Mouse (Mus musculus) myocyte (in vitro differentiated cells): ENCODE data around the gene Mtif2. TPM values are rescaled to one million over a fixed set of nuclear protein-coding genes. Genes with fewer than 3 reads are reported as not detected.
A peak's percentile ranks its signal among the peaks of the same experiment; 100 is the strongest.
"Not testable (repeated sequence)": the region's sequence is repeated elsewhere in the genome, so short reads cannot be mapped to it uniquely, and the experiment has no call there.

Experiments
- H3K27me3 ChIP-seq: one replicate; pipeline ENCODE4 v1.6.1; 2011; ENCODE audit not compliant: control insufficient read depth, insufficient read depth, insufficient read length
- H3K36me3 ChIP-seq: one replicate; pipeline ENCODE4 v1.6.1; 2011; ENCODE audit not compliant: control insufficient read depth, insufficient read depth
- H3K4me2 ChIP-seq: one replicate; pipeline ENCODE4 v1.6.1; 2011; ENCODE audit warnings: low read depth, control low read depth
- H3K4me3 ChIP-seq: one replicate; pipeline ENCODE4 v1.5.1; 2011; ENCODE audit warnings: mild to moderate bottlenecking, control low read depth, moderate library complexity
- H3K79me2 ChIP-seq: one replicate; pipeline ENCODE4 v1.6.1; 2011; ENCODE audit not compliant: control insufficient read depth, insufficient read depth
- H3ac ChIP-seq: one replicate; pipeline ENCODE4 v1.6.1; 2011; ENCODE audit not compliant: control insufficient read depth, insufficient read length
- CEBPB ChIP-seq: IDR thresholded peaks from 2 replicates; pipeline ENCODE4 v1.6.1; 2011; ENCODE audit warnings: mild to moderate bottlenecking, moderate library complexity; ENCODE audit not compliant: poor library complexity, insufficient read depth, severe bottlenecking
- E2F4 ChIP-seq: IDR thresholded peaks from one replicate; pipeline ENCODE4 v1.6.1; 2011; ENCODE audit warnings: mild to moderate bottlenecking, control low read depth, moderate library complexity; ENCODE audit not compliant: insufficient read depth
- MAX ChIP-seq: IDR thresholded peaks from one replicate; pipeline ENCODE4 v1.6.1; 2011; ENCODE audit warnings: low read depth, mild to moderate bottlenecking, control low read depth
- MYOD1 ChIP-seq, 3 experiments: IDR thresholded peaks; one replicate each; pipeline ENCODE4 v1.6.1; 2011; ENCODE audit warnings: control low read depth in 2 of 3, low read depth in 2 of 3, mild to moderate bottlenecking in 2 of 3, moderate library complexity in 1 of 3; ENCODE audit not compliant: insufficient read length in 2 of 3, control insufficient read depth in 1 of 3
- MYOG ChIP-seq, 3 experiments: IDR thresholded peaks; one replicate each; pipeline ENCODE4 v1.6.1; 2011; ENCODE audit warnings: control low read depth in 2 of 3, low read depth in 2 of 3, mild to moderate bottlenecking in 2 of 3; ENCODE audit not compliant: insufficient read length in 2 of 3, control insufficient read depth in 1 of 3, insufficient read depth in 1 of 3
- POLR2A ChIP-seq: IDR thresholded peaks from one replicate; pipeline ENCODE4 v1.6.1; 2011; ENCODE audit warnings: low read depth, mild to moderate bottlenecking, control low read depth, moderate library complexity; ENCODE audit not compliant: insufficient read length
- POLR2AphosphoS2 ChIP-seq: IDR thresholded peaks from one replicate; pipeline ENCODE4 v1.6.1; 2011; ENCODE audit warnings: low read depth, control low read depth; ENCODE audit not compliant: insufficient read length
- REST ChIP-seq: IDR thresholded peaks from one replicate; pipeline ENCODE4 v1.6.1; 2011; ENCODE audit warnings: mild to moderate bottlenecking, control low read depth, moderate library complexity; ENCODE audit not compliant: insufficient read depth, insufficient read length
- SRF ChIP-seq: IDR thresholded peaks from one replicate; pipeline ENCODE4 v1.6.1; 2011; ENCODE audit warnings: low read depth; ENCODE audit not compliant: control insufficient read depth, insufficient read length
- TCF12 ChIP-seq: IDR thresholded peaks from one replicate; pipeline ENCODE4 v1.6.1; 2011; ENCODE audit warnings: mild to moderate bottlenecking, control low read depth; ENCODE audit not compliant: poor library complexity, insufficient read depth, severe bottlenecking
- TCF3 ChIP-seq: IDR thresholded peaks from one replicate; pipeline ENCODE4 v1.6.1; 2011; ENCODE audit warnings: low read depth, control low read depth; ENCODE audit not compliant: insufficient read length
- USF1 ChIP-seq: IDR thresholded peaks from one replicate; pipeline ENCODE4 v1.6.1; 2011; ENCODE audit warnings: low read depth, mild to moderate bottlenecking, control low read depth, moderate library complexity
- polyA plus RNA-seq: library from polyadenylated mRNA; unstranded; fragments of >200 nt; fragmentation: generic; extraction: Trizol; gene quantifications from one replicate; pipeline ENCODE4 v1.2.1, GENCODE M21; 2012; ENCODE audit warnings: missing spikeins

Gene Mtif2
- polyA plus RNA-seq, 1 experiment = 7.5 TPM

DNA sequence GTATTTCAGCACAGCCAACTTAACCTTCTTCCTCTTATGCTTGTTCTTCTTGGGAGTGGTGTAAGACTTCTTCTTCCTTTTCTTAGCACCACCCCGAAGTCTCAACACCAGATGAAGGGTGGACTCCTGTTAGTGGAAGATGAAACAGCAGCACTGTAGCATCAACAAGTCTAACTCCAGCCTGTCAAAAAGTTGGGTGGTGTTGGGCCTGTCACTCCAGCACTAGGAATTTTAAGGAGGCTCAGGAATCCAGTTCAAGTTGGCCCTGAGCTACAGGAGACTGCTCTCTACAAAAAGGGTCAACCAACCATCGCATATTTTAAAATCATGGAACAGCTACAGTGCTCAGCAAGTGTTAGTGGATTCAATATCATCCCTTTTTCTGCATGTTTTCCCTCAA is 20.1 kb downstream of the Mtif2 start:
- H3K79me2 ChIP-seq = peaks cover 23% of the 10 kb centered on the region
- H3K4me2 ChIP-seq = peak overlapping the region; percentile 80
- TF ChIP-seq POLR2AphosphoS2 = peak; percentile 39
- peaks cover 26% of the 10 kb centered on the region for H3K36me3 ChIP-seq
- not testable (repeated sequence) for H3ac ChIP-seq, H3K27me3 ChIP-seq
- peak overlapping the region; percentile 94 for H3K4me3 ChIP-seq

DNA sequence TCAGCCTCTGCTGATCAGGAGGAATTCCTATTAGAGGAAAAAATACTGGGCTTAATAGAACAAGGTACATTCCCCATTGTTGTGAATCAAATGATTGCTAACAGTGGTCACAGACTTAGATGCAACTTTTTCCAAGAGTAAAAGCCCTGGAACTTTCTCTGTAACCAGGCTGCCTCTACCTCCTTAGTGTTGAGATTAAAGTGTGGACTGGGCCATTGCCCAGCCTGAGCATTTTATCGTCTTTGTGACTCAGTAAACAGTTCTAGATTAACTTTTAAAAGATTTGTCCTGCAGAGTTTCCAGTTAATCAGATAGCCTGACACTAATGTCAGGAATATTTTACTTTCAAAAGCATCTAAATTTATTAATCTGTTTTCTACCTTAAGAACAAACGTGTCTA is 20.6 kb downstream of the Mtif2 start:
- Histone ChIP-seq H3K79me2 (peaks cover 23% of the 10 kb centered on the region), H3K36me3 (peaks cover 23% of the 10 kb centered on the region), H3K4me2 (peak overlapping the region; percentile 80), H3ac (peak overlapping the region; percentile 16), H3K27me3 (no peaks in the 10 kb centered on the region), H3K4me3 (peak overlapping the region; percentile 94)
- TF ChIP-seq TCF12 = no peak
- no peak for TF ChIP-seq MYOD1 (IDR thresholded peaks at IDR 0.05; ENCODE audit: control insufficient read depth in 1 of 3, insufficient read length in 2 of 3, low read depth in 2 of 3)
- TF ChIP-seq MYOG (IDR thresholded peaks at IDR 0.05; ENCODE audit: control insufficient read depth in 1 of 3, insufficient read depth in 1 of 3, insufficient read length in 2 of 3, low read depth in 2 of 3) = no peak
- TF ChIP-seq MAX = no peak
- no peak for TF ChIP-seq REST
- TF ChIP-seq TCF3 = no peak
- TF ChIP-seq POLR2A = no peak

DNA sequence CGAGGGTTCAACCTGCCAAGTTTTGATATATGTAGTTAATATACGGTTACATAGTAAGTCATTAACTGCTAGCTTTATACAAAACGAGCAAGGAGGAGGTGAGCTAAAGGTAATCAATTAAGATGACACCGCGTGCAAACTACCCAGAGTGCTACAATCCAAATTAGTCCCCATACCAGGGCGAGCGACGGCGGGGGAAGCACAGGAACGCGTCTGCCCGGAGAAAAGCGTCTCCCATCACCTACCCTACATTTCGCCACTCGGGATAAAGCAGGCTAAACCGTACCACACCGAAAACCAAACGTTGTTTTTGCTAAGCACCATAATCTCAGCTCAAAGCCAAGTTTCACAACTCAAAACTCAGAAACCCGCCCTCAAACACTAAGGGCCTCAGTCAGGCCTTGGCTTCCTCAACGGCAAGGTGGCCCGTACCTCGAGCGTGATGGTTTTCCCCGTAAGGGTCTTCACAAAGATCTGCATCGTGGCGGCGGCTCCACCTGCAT is 21.1 kb downstream of the Mtif2 start:
- Histone ChIP-seq H3K27me3 (no peaks in the 10 kb centered on the region), H3K36me3 (peaks cover 23% of the 10 kb centered on the region), H3K4me3 (peak overlapping the region; percentile 94), H3ac (peak overlapping the region; percentile 16), H3K79me2 (peaks cover 23% of the 10 kb centered on the region), H3K4me2 (peak overlapping the region; percentile 80)
- TF ChIP-seq TCF12 (no peak), MAX (no peak), POLR2AphosphoS2 (peak; percentile 60)

DNA sequence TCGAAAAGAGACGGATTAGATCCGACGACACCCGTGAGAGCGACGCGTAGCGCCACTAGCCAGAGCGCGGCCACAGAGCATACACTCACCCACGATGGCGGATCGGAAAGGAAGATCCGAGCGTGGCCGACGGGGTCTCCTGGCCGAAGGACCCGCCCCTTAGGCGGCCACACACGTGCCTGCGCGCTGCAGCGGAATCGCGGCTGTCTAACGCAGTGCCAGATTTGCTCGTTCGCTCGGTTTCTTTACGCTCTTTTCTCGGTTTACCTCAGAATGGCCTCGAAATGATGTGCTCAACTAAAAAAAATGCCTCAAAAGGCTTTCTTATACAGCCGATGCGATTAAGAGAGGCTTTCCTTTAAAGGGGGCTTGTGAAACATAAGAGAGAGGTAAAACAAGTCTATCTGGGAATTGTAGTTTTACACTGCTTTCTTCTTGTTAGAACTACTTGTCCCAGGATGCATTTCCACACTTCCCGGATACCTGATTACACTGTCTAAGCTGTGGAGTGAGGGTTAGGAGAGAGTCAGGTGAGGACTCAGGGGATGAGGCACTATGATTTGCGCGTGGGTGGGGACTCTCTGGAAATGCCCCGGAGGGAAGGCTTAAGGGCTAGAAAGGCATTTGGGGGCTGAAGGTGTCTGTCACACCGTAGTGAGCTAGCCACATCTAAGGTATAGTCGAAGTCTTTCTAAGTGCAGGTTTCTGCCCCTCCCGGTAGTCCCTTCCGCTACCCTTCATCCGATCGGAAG is 21.7 kb downstream of the Mtif2 start, which contains the start of the genes Clhc1 and Rps27a:
Gene Clhc1 (plus strand): TSS at position 199 of the 752 bp plus-strand sequence.
Gene Rps27a (minus strand): TSS at position 358 of the 752 bp plus-strand sequence.
- peak within 1 kb of the TSS; percentile 16 for H3ac ChIP-seq
- H3K4me2 ChIP-seq = peak within 1 kb of the TSS; percentile 95
- peak within 1 kb of the TSS; percentile 94 for H3K4me3 ChIP-seq
- H3K27me3 ChIP-seq = no peaks in the 10 kb centered on the region
- peaks cover 23% of the 10 kb centered on the region for H3K79me2 ChIP-seq
- TF ChIP-seq USF1 (no peak), MYOD1 (IDR thresholded peaks at IDR 0.05; ENCODE audit: control insufficient read depth in 1 of 3, insufficient read length in 2 of 3, low read depth in 2 of 3) (no peak), POLR2A (peak; percentile 92), MYOG (IDR thresholded peaks at IDR 0.05; ENCODE audit: control insufficient read depth in 1 of 3, insufficient read depth in 1 of 3, insufficient read length in 2 of 3, low read depth in 2 of 3) (peak in 1 of 3 experiments; percentile 31), MAX (peak; percentile 97), TCF12 (no peak), POLR2AphosphoS2 (peak; percentile 96), REST (no peak)
- H3K36me3 ChIP-seq = peaks cover 23% of the 10 kb centered on the region

DNA sequence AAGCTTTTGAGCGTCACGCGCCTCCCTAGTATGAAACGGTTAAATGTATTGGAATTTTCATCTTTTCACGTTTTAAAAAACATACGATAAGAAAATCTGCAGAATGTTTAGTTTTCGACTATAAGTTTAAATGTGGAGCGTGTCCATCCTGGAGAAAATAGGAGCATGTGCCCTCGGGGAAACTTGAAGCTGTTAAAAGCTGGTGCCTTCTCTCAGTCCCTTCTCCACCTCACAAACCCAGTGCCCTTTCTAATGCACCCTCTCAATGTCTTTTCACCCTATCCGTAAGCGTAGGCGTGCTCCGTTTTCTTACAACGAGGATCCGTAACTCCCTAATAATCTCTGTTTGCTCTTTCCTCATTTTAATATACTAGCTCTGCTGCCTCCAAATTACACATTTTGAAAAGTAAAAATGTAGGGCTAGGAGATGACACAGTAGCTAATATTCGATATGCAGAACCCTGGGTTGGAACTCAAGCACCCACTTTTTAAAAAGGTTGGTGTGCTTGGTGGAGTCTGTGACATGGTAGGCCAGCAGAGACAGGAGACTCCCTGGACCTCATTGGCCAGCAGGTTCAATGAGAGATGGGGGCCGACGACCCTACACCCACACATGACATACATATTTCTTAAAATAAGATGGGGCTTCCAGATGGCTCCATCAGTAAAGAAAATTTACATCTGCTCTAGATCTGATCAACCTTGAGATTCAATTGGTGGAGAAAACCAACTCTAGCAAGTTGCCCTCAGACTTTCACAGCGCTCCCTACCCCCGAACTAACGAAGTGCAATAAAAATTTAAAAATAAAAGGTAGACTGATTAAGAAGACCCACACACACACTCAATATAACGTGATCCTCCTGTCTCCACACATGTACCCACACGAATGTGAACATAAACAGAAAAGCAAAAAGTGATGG is 22.6 kb downstream of the Mtif2 start:
- Histone ChIP-seq H3ac (no peak overlapping the region), H3K4me2 (peak overlapping the region; percentile 95), H3K27me3 (no peaks in the 10 kb centered on the region), H3K36me3 (peaks cover 20% of the 10 kb centered on the region), H3K79me2 (peaks cover 23% of the 10 kb centered on the region), H3K4me3 (peak overlapping the region; percentile 94)
- no peak for TF ChIP-seq REST
- no peak for TF ChIP-seq MAX
- no peak for TF ChIP-seq MYOG (IDR thresholded peaks at IDR 0.05; ENCODE audit: control insufficient read depth in 1 of 3, insufficient read depth in 1 of 3, insufficient read length in 2 of 3, low read depth in 2 of 3)
- TF ChIP-seq E2F4 = no peak
- TF ChIP-seq CEBPB = no peak
- no peak for TF ChIP-seq POLR2AphosphoS2
- no peak for TF ChIP-seq SRF
- no peak for TF ChIP-seq MYOD1 (IDR thresholded peaks at IDR 0.05; ENCODE audit: control insufficient read depth in 1 of 3, insufficient read length in 2 of 3, low read depth in 2 of 3)
- no peak for TF ChIP-seq TCF12
- TF ChIP-seq POLR2A = no peak
- TF ChIP-seq USF1 = no peak
- no peak for TF ChIP-seq TCF3
